Mouse (Mus musculus): ENCODE data around the gene Myt1. TPM values are rescaled to one million over a fixed set of nuclear protein-coding genes. Genes with fewer than 3 reads are reported as not detected.

The Myt1 gene
- total RNA-seq, 2 experiments from 2014 or later: not detected

Other genes with a start within 250 kb of the Myt1 start
- gene Dnajc5, start 242.8 kb upstream of the Myt1 start, total RNA-seq (2021): 10 to 100 TPM; 81.4 to 83.8 TPM
- 10 to 100 TPM; 41.0 to 47.0 TPM for gene Uckl1, start 178.4 kb upstream of the Myt1 start, total RNA-seq (2021)
- gene Prpf6, start 171.5 kb upstream of the Myt1 start, total RNA-seq (2021): 10 to 100 TPM; 30.9 to 37.1 TPM
- gene Zfp512b, start 170.5 kb upstream of the Myt1 start, total RNA-seq (2021): 10 to 100 TPM; 20.4 to 27.3 TPM
- gene Samd10, start 164.1 kb upstream of the Myt1 start, total RNA-seq (2021): 1 to 10 TPM; 1.8 to 2.1 TPM
- gene Gm29797, start 106.3 kb upstream of the Myt1 start, total RNA-seq (2021): not detected
- gene Sox18, start 91.7 kb upstream of the Myt1 start, total RNA-seq (2021): 10 to 100 TPM; 73.4 to 77.1 TPM
- gene Tcea2, start 83.0 kb upstream of the Myt1 start, total RNA-seq (2021): 1 to 10 TPM; 6.4 to 8.7 TPM
- gene Rgs19, start 69.4 kb upstream of the Myt1 start, total RNA-seq (2021): 1 to 10 TPM; 7.2 to 8.1 TPM
- not detected for gene Lkaaear1, start 64.9 kb upstream of the Myt1 start, total RNA-seq (2021)
- gene Oprl1, start 48.3 kb upstream of the Myt1 start, total RNA-seq (2021): not detected
- gene Pcmtd2, start 74.5 kb downstream of the Myt1 start, total RNA-seq (2021): 10 to 100 TPM; 43.4 to 61.5 TPM
- 10 to 100 TPM; 10.9 to 11.0 TPM for gene Polr3k, start 101.0 kb downstream of the Myt1 start, total RNA-seq (2021)
- not detected for gene Gm14496, start 227.8 kb downstream of the Myt1 start, total RNA-seq (2021)